Mouse (Mus musculus) limb, embryonic 15.5 days (tissue): Measurements from ENCODE around the gene Col18a1. TPM values are rescaled to one million over a fixed set of nuclear protein-coding genes. Genes with fewer than 3 reads are reported as not detected.
A peak's percentile ranks its signal among the peaks of the same experiment; 100 is the strongest.

ENCODE experiments used
- ATAC-seq: fragments of 200-750 bp; cut with Nextera tagmentation; 2 replicates; pipeline ENCODE4 v1.8.0; 2017; ENCODE audit warnings: low read depth, moderate TSS enrichment; ENCODE audit not compliant: insufficient number of reproducible peaks, low FRiP score, low TSS enrichment
- H3K27ac ChIP-seq: fragments of 300-500 bp; sonication (generic); 2 replicates; pipeline ENCODE4 v1.5.1; 2015; ENCODE audit warnings: moderate library complexity, mild to moderate bottlenecking, inconsistent platforms
- H3K27me3 ChIP-seq: fragments of 300-500 bp; sonication (generic); 2 replicates; pipeline ENCODE4 v1.6.1; 2015; ENCODE audit warnings: inconsistent platforms
- H3K36me3 ChIP-seq: fragments of 300-500 bp; sonication (generic); 2 replicates; pipeline ENCODE4 v1.6.1; 2015; ENCODE audit warnings: inconsistent platforms
- H3K4me1 ChIP-seq: fragments of 300-500 bp; sonication (generic); 2 replicates; pipeline ENCODE4 v1.6.1; 2015; ENCODE audit warnings: inconsistent platforms
- H3K4me2 ChIP-seq: fragments of 300-500 bp; sonication (generic); 2 replicates; pipeline ENCODE4 v1.6.1; 2015; ENCODE audit warnings: mild to moderate bottlenecking, inconsistent platforms
- H3K4me3 ChIP-seq: fragments of 300-500 bp; sonication (generic); 2 replicates; pipeline ENCODE4 v1.5.1; 2015; ENCODE audit warnings: mild to moderate bottlenecking, inconsistent platforms
- H3K9ac ChIP-seq: fragments of 300-500 bp; sonication (generic); 2 replicates; pipeline ENCODE4 v1.6.1; 2015; ENCODE audit warnings: inconsistent platforms
- H3K9me3 ChIP-seq: fragments of 300-500 bp; sonication (generic); 2 replicates; pipeline ENCODE4 v1.6.1; 2016; ENCODE audit warnings: inconsistent platforms
- WGBS: fragments of 180-500 bp; shearing (Covaris S2); methylation state at CpG from one replicate; pipeline ENCODE4 v1.1.7; 2015; 5-methylcytosine and 5-hydroxymethylcytosine counted together
- polyA plus RNA-seq: library from polyadenylated mRNA; unstranded; fragments of >200 nt; fragmentation: Nextera tagmentation; extraction: Ambion mirVana; gene quantifications from 2 replicates; pipeline ENCODE4 v1.2.1, GENCODE M21; 2015

Col18a1 gene
- 93.5 and 100.0 TPM in 2 replicates for polyA plus RNA-seq

DNA sequence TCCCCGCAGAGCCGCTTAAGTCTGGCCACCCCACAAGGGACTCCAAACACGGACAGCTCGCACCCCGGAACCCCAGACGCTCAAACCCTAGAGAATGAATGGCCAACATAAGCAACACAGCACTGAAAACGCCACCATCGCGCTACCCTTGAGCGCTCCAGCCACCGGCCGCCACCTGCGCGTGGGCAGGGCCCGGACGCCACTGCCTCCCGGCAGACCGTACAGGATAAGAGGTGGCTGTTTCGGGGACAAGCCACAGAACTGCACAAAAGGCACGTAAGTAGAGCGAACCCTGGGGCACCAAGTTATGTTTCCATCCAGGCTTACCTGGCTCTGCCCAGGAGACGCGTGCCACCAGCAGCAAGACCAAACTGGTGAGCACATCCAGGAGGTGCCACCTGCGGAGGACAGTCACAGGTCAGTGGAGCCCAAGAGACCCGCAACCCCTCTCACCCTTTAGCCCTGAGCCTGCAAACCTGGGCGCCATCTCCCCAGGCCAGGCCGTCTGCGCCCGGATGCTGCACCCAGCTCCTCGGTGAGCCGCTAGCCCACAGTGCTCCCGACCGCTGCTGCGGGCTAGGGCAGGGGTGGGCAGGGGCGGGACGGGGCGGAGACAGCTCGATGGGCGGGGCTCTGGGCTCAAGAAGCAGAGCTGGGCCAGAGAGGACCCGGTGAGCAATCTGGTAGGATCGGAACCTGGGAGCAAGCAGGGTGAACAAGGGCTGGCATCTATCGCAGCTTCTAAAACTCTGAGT lies at the start of gene Col18a1:
Gene Col18a1, minus strand, starts transcription at position 586 of the 755 bp plus-strand sequence.
- Histone ChIP-seq H3K4me1 (peaks cover 33% of the 10 kb centered on the region), H3K9me3 (no peaks in the 10 kb centered on the region), H3K9ac (peak within 1 kb of the TSS; percentile 33), H3K27me3 (peaks cover 26% of the 10 kb centered on the region), H3K36me3 (no peaks in the 10 kb centered on the region), H3K27ac (peak within 1 kb of the TSS; percentile 33), H3K4me2 (peak within 1 kb of the TSS; percentile 91), H3K4me3 (peak within 1 kb of the TSS; percentile 49)
- no peak for ATAC-seq
- under 1% methylated on average over 42 of the region's 42 CpGs for WGBS

- no peak overlapping the region for H3K4me3 ChIP-seq
- WGBS, result 54% methylated on average over 4 of the region's 4 CpGs
- no peaks in the 10 kb centered on the region for H3K9me3 ChIP-seq
- ATAC-seq, result no peak
- H3K4me1 ChIP-seq, result peaks cover 21% of the 10 kb centered on the region
- H3K4me2 ChIP-seq, result no peak overlapping the region
- H3K9ac ChIP-seq, result no peak overlapping the region
- H3K27me3 ChIP-seq, result no peaks in the 10 kb centered on the region
- peak overlapping the region; percentile 33; the same call in 1 of the 2 replicates for H3K27ac ChIP-seq
- H3K36me3 ChIP-seq, result no peaks in the 10 kb centered on the region
Measured at GRCm38 (mm10) chr10:77215641-77216040, 49.3 kb upstream of the Col18a1 start.

DNA sequence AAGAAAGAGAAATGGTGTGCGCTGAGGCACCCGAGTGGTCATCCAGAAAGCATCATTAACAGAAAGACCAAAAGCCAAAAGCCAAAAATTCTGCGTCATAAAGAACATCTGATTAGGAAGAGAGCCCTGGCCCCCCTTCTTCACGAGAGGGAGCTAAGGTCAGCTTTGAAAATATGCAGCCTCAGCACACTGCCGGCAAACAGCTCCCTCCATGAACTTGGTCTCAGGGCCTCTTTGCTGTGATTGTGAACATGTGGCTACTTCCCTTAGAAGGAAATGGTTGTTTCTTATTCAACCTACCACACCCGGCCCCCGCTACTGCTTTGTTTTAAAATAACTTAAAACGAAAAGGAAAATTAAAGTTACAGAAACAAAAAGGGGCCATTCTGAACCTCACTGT lies 48.2 kb upstream of the Col18a1 start:
- 50% methylated on average over 8 of the region's 8 CpGs for WGBS
- H3K36me3 ChIP-seq, result no peaks in the 10 kb centered on the region
- peaks cover 25% of the 10 kb centered on the region for H3K4me1 ChIP-seq
- no peaks in the 10 kb centered on the region for H3K9me3 ChIP-seq
- H3K27me3 ChIP-seq, result no peaks in the 10 kb centered on the region
- no peak overlapping the region for H3K4me3 ChIP-seq
- no peak for ATAC-seq
- no peak overlapping the region for H3K4me2 ChIP-seq
- H3K27ac ChIP-seq, result no peak overlapping the region
- no peak overlapping the region for H3K9ac ChIP-seq

- Histone ChIP-seq H3K4me2 (no peak overlapping the region), H3K36me3 (no peaks in the 10 kb centered on the region), H3K27me3 (no peaks in the 10 kb centered on the region), H3K27ac (no peak overlapping the region), H3K9ac (no peak overlapping the region), H3K9me3 (no peaks in the 10 kb centered on the region), H3K4me1 (peaks cover 36% of the 10 kb centered on the region), H3K4me3 (no peak overlapping the region)
- 89% methylated on average over 5 of the region's 5 CpGs for WGBS
- no peak for ATAC-seq
Measured at GRCm38 (mm10) chr10:77213483-77213882, 47.1 kb upstream of the Col18a1 start.

GRCm38 (mm10) chr10:77212354-77213120 lies 46.2 kb upstream of the Col18a1 start:
- no peak for ATAC-seq
- H3K27ac ChIP-seq, result no peak overlapping the region
- no peaks in the 10 kb centered on the region for H3K27me3 ChIP-seq
- H3K4me3 ChIP-seq, result no peak overlapping the region
- H3K9ac ChIP-seq, result no peak overlapping the region
- H3K4me2 ChIP-seq, result no peak overlapping the region
- H3K9me3 ChIP-seq, result no peaks in the 10 kb centered on the region
- H3K4me1 ChIP-seq, result peaks cover 36% of the 10 kb centered on the region
- no peaks in the 10 kb centered on the region for H3K36me3 ChIP-seq
- WGBS, result 85% methylated on average over 6 of the region's 6 CpGs

DNA sequence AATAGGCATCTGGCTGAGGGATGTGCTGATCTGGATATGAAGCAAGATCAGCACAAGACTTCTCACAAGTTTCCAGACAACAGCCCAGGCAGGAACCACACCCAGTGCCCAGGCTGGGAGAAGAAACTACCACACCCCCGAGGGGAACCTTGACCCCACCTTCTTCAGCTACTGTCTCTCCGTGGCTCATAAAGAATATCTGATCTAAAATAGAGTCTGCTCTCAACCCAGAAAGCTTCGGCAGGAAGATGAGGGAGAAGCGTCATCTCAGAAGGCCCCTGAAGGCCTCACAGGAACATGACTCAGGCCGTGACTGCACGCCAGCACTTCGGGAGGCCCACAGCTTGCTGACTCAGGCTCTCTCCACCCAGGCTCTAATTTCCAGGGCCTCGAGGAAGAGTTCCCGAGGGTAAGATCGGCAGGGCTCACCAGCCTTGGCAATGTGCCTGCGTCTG lies 44.8 kb upstream of the Col18a1 start:
- ATAC-seq, result peak; percentile 41; the same call in 1 of the 2 replicates
- WGBS, result 27% methylated on average over 11 of the region's 11 CpGs
- H3K9me3 ChIP-seq, result no peaks in the 10 kb centered on the region
- H3K36me3 ChIP-seq, result no peaks in the 10 kb centered on the region
- no peaks in the 10 kb centered on the region for H3K27me3 ChIP-seq
- peaks cover 49% of the 10 kb centered on the region for H3K4me1 ChIP-seq
- H3K4me2 ChIP-seq, result no peak overlapping the region
- peak overlapping the region; percentile 43 for H3K27ac ChIP-seq
- no peak overlapping the region for H3K9ac ChIP-seq
- no peak overlapping the region for H3K4me3 ChIP-seq

GRCm38 (mm10) chr10:77210666-77211065 lies 44.3 kb upstream of the Col18a1 start:
- Histone ChIP-seq H3K4me3 (no peak overlapping the region), H3K9ac (no peak overlapping the region), H3K4me2 (no peak overlapping the region), H3K36me3 (no peaks in the 10 kb centered on the region), H3K27me3 (no peaks in the 10 kb centered on the region), H3K4me1 (peaks cover 47% of the 10 kb centered on the region), H3K9me3 (no peaks in the 10 kb centered on the region), H3K27ac (peak overlapping the region; percentile 43)
- 90% methylated on average over 3 of the region's 3 CpGs for WGBS
- ATAC-seq, result no peak

GRCm38 (mm10) chr10:77209261-77209660 lies 42.9 kb upstream of the Col18a1 start:
- peaks cover 41% of the 10 kb centered on the region for H3K4me1 ChIP-seq
- ATAC-seq, result no peak
- H3K27me3 ChIP-seq, result no peaks in the 10 kb centered on the region
- no peaks in the 10 kb centered on the region for H3K36me3 ChIP-seq
- no peak overlapping the region for H3K9ac ChIP-seq
- H3K4me3 ChIP-seq, result no peak overlapping the region
- no peak overlapping the region; the same call in 1 of the 2 replicates for H3K27ac ChIP-seq
- 54% methylated on average over 5 of the region's 5 CpGs for WGBS
- no peaks in the 10 kb centered on the region for H3K9me3 ChIP-seq
- H3K4me2 ChIP-seq, result no peak overlapping the region

GRCm38 (mm10) chr10:77206565-77207079 lies 40.3 kb upstream of the Col18a1 start:
- H3K27me3 ChIP-seq, result no peaks in the 10 kb centered on the region
- H3K4me2 ChIP-seq, result no peak overlapping the region
- no peak overlapping the region for H3K9ac ChIP-seq
- H3K4me1 ChIP-seq, result peaks cover 37% of the 10 kb centered on the region
- H3K36me3 ChIP-seq, result no peaks in the 10 kb centered on the region
- no peak overlapping the region for H3K4me3 ChIP-seq
- 9% methylated on average over 3 of the region's 3 CpGs for WGBS
- peak overlapping the region; percentile 84 for H3K27ac ChIP-seq
- ATAC-seq, result peak; percentile 78
- H3K9me3 ChIP-seq, result no peaks in the 10 kb centered on the region

DNA sequence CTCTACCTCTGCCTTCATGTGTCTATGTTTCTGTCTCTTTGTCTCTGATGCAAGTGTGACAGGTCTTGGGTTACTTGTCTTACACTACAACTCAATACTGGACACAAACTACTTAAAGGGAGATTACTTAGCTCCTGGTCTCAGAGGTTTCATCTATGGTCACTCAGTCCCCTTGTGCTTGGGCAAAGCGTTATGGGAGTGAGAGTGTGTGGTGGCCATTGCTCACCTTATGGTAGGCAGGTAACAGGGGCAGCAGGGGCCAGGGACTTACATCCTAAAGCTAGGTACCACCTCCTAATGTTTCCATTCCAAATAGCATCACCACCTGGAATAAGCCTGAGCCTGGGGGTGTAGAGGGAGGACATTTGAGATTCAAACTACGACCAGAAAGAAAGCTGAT lies 39.8 kb upstream of the Col18a1 start:
- WGBS, result 62% methylated on average over 2 of the region's 2 CpGs
- no peaks in the 10 kb centered on the region for H3K27me3 ChIP-seq
- peaks cover 33% of the 10 kb centered on the region for H3K4me1 ChIP-seq
- no peak overlapping the region for H3K4me2 ChIP-seq
- H3K9ac ChIP-seq, result no peak overlapping the region
- 0 out of 2 replicates have a peak, but pooled peaks have one; percentile 1 for ATAC-seq
- H3K36me3 ChIP-seq, result no peaks in the 10 kb centered on the region
- no peaks in the 10 kb centered on the region for H3K9me3 ChIP-seq
- peak overlapping the region; percentile 84 for H3K27ac ChIP-seq
- H3K4me3 ChIP-seq, result no peak overlapping the region

DNA sequence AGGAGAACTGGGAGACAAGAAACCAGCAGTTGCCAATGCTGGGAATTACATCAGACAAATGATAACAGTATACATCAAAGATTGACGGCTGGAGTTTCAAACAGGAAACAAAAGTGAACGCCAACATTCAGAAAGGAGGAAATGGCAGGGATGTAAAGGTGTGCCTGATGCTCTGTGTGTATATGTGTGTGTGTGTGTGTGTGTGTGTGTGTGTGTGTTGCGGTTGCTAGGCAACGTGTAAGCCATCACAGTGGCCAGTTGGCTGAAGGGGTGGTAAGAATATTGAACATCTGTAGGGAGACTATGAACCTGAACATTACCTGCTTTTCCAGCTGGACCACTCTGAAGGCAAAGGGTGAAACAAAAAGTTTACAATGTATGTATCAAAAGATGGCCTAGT lies 37.6 kb upstream of the Col18a1 start:
- Histone ChIP-seq H3K27ac (no peak overlapping the region), H3K4me3 (no peak overlapping the region), H3K27me3 (no peaks in the 10 kb centered on the region), H3K36me3 (no peaks in the 10 kb centered on the region), H3K4me1 (peaks cover 27% of the 10 kb centered on the region), H3K4me2 (no peak overlapping the region), H3K9me3 (no peaks in the 10 kb centered on the region), H3K9ac (no peak overlapping the region)
- no peak for ATAC-seq
- WGBS, result 71% methylated on average over 4 of the region's 4 CpGs

GRCm38 (mm10) chr10:77201919-77202318 lies 35.6 kb upstream of the Col18a1 start:
- Histone ChIP-seq H3K27me3 (no peaks in the 10 kb centered on the region), H3K4me1 (peaks cover 23% of the 10 kb centered on the region), H3K9me3 (no peaks in the 10 kb centered on the region), H3K4me2 (no peak overlapping the region), H3K9ac (no peak overlapping the region), H3K36me3 (no peaks in the 10 kb centered on the region), H3K4me3 (no peak overlapping the region), H3K27ac (no peak overlapping the region)
- no peak for ATAC-seq
- WGBS, result 65% methylated on average over 5 of the region's 5 CpGs
